In the genomic region with DNA sequence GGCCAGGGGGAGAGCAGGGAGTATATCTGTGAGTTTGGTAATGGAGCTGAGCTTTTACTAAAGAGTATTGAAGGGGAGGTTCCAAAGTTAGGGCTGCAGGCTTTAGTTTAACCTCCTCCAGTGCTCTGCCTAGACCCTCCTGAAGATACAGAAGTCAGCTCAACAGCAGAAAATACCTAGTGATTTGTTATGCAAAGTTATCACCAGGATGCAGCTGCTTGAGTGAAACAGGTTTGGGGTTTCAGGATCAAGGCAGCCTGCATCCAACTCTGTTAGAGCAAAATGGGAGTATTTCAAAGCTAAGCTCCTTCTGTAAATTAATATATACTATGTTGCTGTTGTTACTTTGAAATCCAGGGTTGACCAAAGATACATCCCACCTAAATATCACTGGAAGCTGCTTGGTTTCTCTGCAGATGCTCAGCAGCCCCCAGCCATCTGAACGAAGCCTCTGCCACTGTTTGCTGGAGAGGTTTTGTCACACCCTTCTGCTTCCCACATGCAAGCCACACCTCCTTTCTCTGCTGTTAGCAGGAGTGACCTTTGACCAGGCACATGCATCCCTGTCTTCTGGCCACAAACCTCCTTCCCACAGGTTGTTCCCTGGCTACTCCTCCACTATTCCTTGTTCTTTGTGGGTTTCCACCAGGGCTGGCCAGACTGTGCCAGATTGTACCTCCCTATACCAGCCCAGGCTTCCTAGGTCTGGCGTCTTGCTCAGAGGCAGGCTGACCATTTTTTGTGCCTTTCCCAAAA, we compare ENCODE assay signal across 12 mouse cellular contexts.
DNase-seq lines count a peak whose midpoint lies in the region; ATAC-seq lines count a peak whose summit lies in the region.
"Had no signal": no experiment of that assay in that cellular context is flagged by ENCODE, and none has a peak within 500 bp of the region (broad histone marks: within the 10 kb centered on the region; RNA-seq: fewer than 3 reads in every experiment).

No protein-coding gene starts in this region.

- no peaks in the 10 kb centered on the region for H3K36me3 ChIP-seq in forebrain, embryonic 10.5 days (replicated peaks)
- H3K36me3 ChIP-seq in forebrain, embryonic 12.5 days (replicated peaks): no peaks in the 10 kb centered on the region
- H3K36me3 ChIP-seq in intestine, embryonic 15.5 days: no peaks in the 10 kb centered on the region
- H3K36me3 ChIP-seq: heart, embryonic 12.5 days; limb, embryonic 12.5 days had no signal

- no peaks in the 10 kb centered on the region for H3K27me3 ChIP-seq in forebrain, embryonic 10.5 days (ENCODE audit: poor library complexity, severe bottlenecking)
- no peaks in the 10 kb centered on the region for H3K27me3 ChIP-seq in forebrain, embryonic 12.5 days
- no peaks in the 10 kb centered on the region for H3K27me3 ChIP-seq in intestine, embryonic 15.5 days (replicated peaks)
- H3K27me3 ChIP-seq: heart, embryonic 12.5 days; limb, embryonic 12.5 days had no signal

- H3K9me3 ChIP-seq in forebrain, embryonic 10.5 days: no peaks in the 10 kb centered on the region
- no peaks in the 10 kb centered on the region for H3K9me3 ChIP-seq in forebrain, embryonic 12.5 days
- no peaks in the 10 kb centered on the region for H3K9me3 ChIP-seq in intestine, embryonic 15.5 days
- H3K9me3 ChIP-seq: heart, embryonic 12.5 days; limb, embryonic 12.5 days had no signal

- peak overlapping the region; percentile 27; the same call in 1 of the 2 replicates for H3K27ac ChIP-seq in forebrain, embryonic 10.5 days
- H3K27ac ChIP-seq in forebrain, embryonic 12.5 days: no peak overlapping the region
- peak overlapping the region; percentile 36; the same call in 1 of the 2 replicates for H3K27ac ChIP-seq in intestine, embryonic 15.5 days
- H3K27ac ChIP-seq: limb, embryonic 12.5 days; macrophage had no signal

- no peak overlapping the region for H3K4me2 ChIP-seq in forebrain, embryonic 12.5 days
- peak overlapping the region; percentile 10 for H3K4me2 ChIP-seq in intestine, embryonic 15.5 days (replicated peaks)
- H3K4me2 ChIP-seq: heart, embryonic 12.5 days; limb, embryonic 12.5 days had no signal

- H3K4me1 ChIP-seq in forebrain, embryonic 10.5 days: peaks cover 53% of the 10 kb centered on the region
- peaks cover 11% of the 10 kb centered on the region for H3K4me1 ChIP-seq in forebrain, embryonic 12.5 days
- H3K4me1 ChIP-seq in intestine, embryonic 15.5 days (replicated peaks): peaks cover 23% of the 10 kb centered on the region

- no peak for DNase-seq in forebrain, embryonic 10.5 days (ENCODE audit: extremely low spot score, low spot score)
- peak; percentile 62 for DNase-seq in A20 (ENCODE audit: low read depth, low spot score)
- DNase-seq in kidney, postnatal 36 days: peak; percentile 71 to 77
- no peak for DNase-seq in thymus, postnatal 10 days (ENCODE audit: low spot score in 2 of 2)
- no peak for DNase-seq in retina, embryonic 14.5 days (ENCODE audit: low spot score)
- no peak for DNase-seq in natural killer cell, adult 2 months (ENCODE audit: low spot score in 2 of 2)
- DNase-seq: right cerebral cortex, postnatal 4 days had no signal

- no peak overlapping the region for H3K9ac ChIP-seq in forebrain, embryonic 12.5 days
- H3K9ac ChIP-seq in intestine, embryonic 15.5 days: no peak overlapping the region
- H3K9ac ChIP-seq: heart, embryonic 12.5 days; limb, embryonic 12.5 days had no signal

- no peak for ATAC-seq in forebrain, embryonic 12.5 days (ENCODE audit: low FRiP score)
- ATAC-seq in intestine, embryonic 15.5 days: peak; percentile 86

- no peak overlapping the region for H3K4me3 ChIP-seq in forebrain, embryonic 10.5 days
- H3K4me3 ChIP-seq in forebrain, embryonic 12.5 days (replicated peaks): no peak overlapping the region
- H3K4me3 ChIP-seq in intestine, embryonic 15.5 days (replicated peaks): no peak overlapping the region
- H3K4me3 ChIP-seq: heart, embryonic 12.5 days; limb, embryonic 12.5 days had no signal

- WGBS in forebrain, embryonic 10.5 days: 41% methylated on average over 2 of the region's 2 CpGs
- WGBS in forebrain, embryonic 12.5 days: 41% methylated on average over 2 of the region's 2 CpGs
- WGBS in intestine, embryonic 15.5 days: 28% methylated on average over 2 of the region's 2 CpGs

Comparison
In these comparisons a context has a peak if more than half of its experiments do, and no peak if none do; other contexts are left out.
1. DNase-seq: peak in A20 (single experiment) and kidney, postnatal 36 days (2 of 2); none in forebrain, embryonic 10.5 days (single experiment), thymus, postnatal 10 days (0 of 2), retina, embryonic 14.5 days (single experiment) and natural killer cell, adult 2 months (0 of 2).